Mouse (Mus musculus): ENCODE data around the gene Parvg.
A peak's percentile ranks its signal among the peaks of the same experiment; 100 is the strongest.

The Parvg gene

GRCm38 (mm10) chr15:84305333-84305732, 18.5 kb upstream of the Parvg start:
- DNase-seq, result no peak

- no peak for DNase-seq
Measured at GRCm38 (mm10) chr15:84310271-84310670, 13.6 kb upstream of the Parvg start.

- no peak for DNase-seq
Measured at GRCm38 (mm10) chr15:84311295-84312085, 12.3 kb upstream of the Parvg start.

- no peak for DNase-seq
Measured at GRCm38 (mm10) chr15:84312878-84313565, 10.8 kb upstream of the Parvg start.

GRCm38 (mm10) chr15:84313566-84313878, 10.3 kb upstream of the Parvg start:
- DNase-seq, result no peak

- no peak for DNase-seq
Measured at GRCm38 (mm10) chr15:84314420-84315080, 9.3 kb upstream of the Parvg start.

- DNase-seq, result peak; percentile 69
Measured at GRCm38 (mm10) chr15:84315276-84316046, 8.4 kb upstream of the Parvg start.

- no peak for DNase-seq
Measured at GRCm38 (mm10) chr15:84319393-84319792, 4.4 kb upstream of the Parvg start.

- DNase-seq, result no peak
Measured at GRCm38 (mm10) chr15:84321544-84322174, 2.2 kb upstream of the Parvg start.

- DNase-seq, result peak; percentile 21
Measured at GRCm38 (mm10) chr15:84324870-84325553, 1.2 kb downstream of the Parvg start.

GRCm38 (mm10) chr15:84325736-84326135, 1.9 kb downstream of the Parvg start:
- DNase-seq, result no peak

- DNase-seq, result no peak
Measured at GRCm38 (mm10) chr15:84328870-84329269, 5.0 kb downstream of the Parvg start.

- DNase-seq, result peak; percentile 47
Measured at GRCm38 (mm10) chr15:84329940-84330339, 6.1 kb downstream of the Parvg start.

GRCm38 (mm10) chr15:84331066-84331612, 7.3 kb downstream of the Parvg start:
- peak; percentile 56 for DNase-seq

GRCm38 (mm10) chr15:84336281-84336817, 12.5 kb downstream of the Parvg start:
- no peak for DNase-seq

- DNase-seq, result no peak
Measured at GRCm38 (mm10) chr15:84337599-84337998, 13.8 kb downstream of the Parvg start.

GRCm38 (mm10) chr15:84340926-84341325, 17.1 kb downstream of the Parvg start:
- DNase-seq, result no peak

GRCm38 (mm10) chr15:84348769-84349168, 24.9 kb downstream of the Parvg start:
- DNase-seq, result no peak

GRCm38 (mm10) chr15:84349915-84350738, 26.3 kb downstream of the Parvg start:
- DNase-seq, result no peak

- no peak for DNase-seq
Measured at GRCm38 (mm10) chr15:84351342-84351741, 27.5 kb downstream of the Parvg start.
